Mouse (Mus musculus) right cerebral cortex, postnatal 36 days (tissue): ENCODE data around the gene Gm45213.
"Not testable (repeated sequence)": the region's sequence is repeated elsewhere in the genome, so short reads cannot be mapped to it uniquely, and the experiment has no call there.

ENCODE experiments used
- DNase-seq, 2 experiments: peaks; one replicate each; pipeline ENCODE4 v3.0.0; 2022; ENCODE audit warnings: low spot score in 2 of 2, mixed read lengths in 1 of 2

The Gm45213 gene

DNA sequence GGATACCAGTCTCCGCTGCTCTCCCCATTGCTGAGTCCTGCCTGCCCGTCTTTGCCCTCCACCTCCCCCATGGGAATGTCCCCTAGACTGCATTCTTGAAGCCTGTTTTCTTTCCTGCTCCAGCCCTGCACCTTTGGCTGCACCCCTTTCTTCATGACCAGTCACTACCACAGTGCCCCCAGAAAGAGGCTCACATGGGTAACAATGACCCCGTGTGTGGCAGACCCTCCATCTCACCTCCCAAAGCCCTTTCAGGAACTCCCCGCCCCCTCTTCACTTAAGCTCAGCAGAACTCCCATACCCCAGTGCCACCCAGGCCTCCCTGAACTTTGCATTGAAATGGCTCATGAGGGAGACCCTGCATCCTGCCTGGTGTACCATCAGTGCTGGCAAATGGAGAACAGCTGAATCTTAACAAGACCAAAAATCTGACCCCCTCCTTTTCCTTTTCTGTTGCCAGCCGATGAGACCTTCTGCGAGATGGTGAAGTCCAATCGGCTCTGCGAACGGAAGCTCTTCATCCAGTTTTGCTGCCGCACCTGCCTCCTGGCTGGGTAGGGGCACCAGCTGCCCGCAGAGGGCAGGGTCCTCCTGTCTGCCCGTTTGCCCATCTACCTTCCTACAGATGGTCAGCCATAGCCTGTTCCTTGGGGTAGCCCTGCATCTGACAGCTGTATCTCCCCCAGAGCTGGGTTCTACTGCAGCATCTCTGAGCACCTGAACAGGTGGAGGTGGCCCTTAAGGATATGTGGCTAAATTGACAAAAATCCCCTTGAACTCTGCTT, 5.2 kb downstream of the Gm45213 start:
- DNase-seq, result no peak

DNA sequence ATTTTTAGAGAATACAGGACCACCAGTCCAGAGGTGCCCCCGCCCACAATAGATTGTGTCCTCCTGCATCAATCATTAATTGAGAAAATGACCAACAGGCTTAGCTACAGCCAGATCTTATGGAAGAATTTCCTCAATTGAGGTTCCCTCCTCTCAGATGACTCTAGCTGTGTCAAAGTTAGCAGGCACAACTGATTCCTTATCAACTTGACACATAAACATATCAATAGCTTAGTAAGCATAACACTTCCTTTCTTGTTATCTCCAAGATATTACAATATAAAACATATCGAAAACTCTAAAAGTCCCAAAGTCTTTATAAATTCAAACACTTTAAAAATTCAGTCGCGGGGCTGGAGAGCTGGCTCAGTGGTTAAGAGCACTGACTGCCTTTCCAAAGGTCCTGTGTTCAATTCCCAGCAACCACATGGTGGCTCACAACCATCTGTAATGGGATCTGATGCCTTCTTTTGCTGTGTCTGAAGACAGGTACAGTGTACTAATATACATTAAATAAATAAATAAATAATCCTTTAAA, 10.6 kb downstream of the Gm45213 start:
- no peak for DNase-seq

DNA sequence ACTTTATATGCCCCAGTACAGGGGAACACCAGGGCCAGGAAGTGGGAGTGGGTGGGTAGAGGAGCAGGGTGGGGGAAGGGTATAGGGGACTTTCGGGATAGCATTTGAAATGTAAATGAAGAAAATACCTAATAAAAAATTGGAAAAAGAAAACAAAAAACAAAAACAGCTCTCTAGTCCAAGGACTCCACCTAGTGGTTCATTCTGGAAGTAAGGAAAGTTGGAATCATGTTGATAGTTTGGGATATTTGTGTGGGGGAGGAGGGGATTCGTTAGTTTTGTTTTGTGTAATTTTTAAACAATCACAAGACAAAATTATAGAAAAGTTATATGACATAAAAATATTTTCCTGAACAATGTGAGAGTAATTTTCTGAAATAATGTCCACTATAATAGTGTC, 12.0 kb downstream of the Gm45213 start:
- not testable (repeated sequence) for DNase-seq

DNA sequence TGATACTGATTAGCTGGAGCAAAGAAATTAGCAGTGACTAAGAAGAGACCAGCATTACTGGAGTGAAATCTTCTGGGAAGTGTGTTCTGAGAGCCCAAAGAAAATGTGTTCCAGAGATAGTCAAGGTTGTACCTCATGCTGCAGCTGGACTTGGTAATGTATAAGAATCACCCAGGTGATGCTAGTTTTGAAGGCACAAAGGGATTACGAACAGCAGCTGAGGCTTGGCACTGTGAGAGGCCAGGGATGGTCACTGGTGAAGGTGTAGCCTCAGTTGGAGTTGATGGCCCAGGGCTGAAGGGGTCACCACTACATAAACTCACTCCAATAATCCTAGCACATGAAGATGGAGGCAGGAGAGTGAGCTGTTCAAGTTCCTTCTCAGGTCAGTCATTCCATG, 15.3 kb downstream of the Gm45213 start, which contains the start of gene Snrpa1:
Gene Snrpa1 (plus strand): TSS at position 301 of the 400 bp plus-strand sequence.
- no peak for DNase-seq

DNA sequence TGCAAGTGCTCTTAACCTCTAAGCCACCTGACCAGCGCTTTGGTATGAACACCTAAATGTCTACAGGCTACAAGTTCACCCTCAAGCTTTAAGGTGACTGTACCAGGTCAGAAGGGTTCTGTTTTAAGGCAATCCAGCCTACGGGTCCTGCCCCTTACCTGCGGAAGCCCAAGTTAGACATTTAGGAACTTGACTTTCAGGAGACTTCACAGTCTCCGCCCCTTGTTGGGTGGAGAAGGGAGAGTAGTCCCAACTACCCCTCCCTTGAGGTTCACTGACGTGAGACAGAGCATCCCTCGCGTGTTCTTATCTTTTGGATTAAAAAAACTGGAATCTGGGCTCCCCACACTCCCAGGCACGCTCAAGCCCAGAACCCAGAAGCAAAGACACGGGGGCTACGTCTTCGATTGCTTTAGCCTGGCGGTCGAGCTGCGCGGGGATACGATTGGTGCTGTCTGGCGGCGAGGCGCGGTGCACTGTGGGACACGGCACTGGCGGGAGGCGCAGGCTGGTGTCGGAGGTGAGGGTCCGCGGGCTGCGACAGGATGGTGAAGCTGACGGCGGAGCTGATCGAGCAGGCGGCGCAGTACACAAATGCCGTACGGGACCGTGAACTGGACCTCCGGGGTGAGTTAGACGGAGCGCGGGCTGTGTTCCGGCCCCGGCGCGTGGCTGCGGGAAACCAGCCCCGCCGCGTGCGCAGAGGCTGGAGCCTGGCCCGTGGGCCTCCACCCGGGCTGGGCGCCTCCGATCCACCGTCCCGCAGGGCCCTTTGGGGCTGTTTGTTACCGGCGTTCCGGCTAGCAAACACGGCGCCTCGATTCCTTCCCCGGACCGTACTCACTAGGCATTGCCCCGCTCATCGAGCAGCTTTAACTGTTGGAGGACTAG, 16.9 kb downstream of the Gm45213 start:
- DNase-seq, result peak; percentile 77 to 85

DNA sequence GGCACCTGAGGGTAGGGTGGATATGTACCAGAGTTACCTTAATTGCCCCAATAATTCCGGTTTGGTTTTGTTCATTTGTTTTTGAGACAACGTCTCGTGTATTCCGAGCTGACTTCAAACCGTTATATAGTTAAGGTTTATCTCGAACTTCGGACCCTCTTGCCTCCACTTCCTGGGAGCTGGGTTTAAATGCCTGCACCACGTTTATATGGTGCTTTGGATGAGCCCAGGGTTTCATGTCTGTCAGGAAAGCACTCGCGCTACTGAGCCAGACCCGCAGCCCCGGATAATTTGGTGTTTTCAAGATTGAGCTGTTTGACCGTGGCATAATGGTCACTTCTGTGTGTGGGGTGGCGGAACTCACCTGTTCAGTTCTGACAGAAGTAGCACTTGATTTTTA, 17.7 kb downstream of the Gm45213 start:
- DNase-seq, result no peak

DNA sequence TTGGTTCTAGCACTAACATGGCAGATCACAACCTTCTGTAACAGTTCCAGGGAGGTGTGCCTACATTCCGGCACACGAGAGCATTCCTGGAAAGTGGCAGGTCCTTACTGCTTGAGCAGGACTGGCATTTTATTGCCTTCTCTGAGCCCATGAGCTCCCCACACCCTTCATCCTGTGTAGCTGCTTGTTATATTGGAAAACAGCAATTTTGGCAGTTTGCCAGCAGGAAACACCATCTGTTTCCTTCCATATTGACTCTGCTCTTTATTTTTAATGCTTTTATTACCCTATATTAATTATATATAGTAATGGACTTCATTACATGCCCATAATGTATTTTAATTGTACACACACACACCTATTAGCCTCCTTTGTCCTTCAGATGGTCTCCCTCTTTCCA, 33.0 kb downstream of the Gm45213 start:
- no peak for DNase-seq

DNA sequence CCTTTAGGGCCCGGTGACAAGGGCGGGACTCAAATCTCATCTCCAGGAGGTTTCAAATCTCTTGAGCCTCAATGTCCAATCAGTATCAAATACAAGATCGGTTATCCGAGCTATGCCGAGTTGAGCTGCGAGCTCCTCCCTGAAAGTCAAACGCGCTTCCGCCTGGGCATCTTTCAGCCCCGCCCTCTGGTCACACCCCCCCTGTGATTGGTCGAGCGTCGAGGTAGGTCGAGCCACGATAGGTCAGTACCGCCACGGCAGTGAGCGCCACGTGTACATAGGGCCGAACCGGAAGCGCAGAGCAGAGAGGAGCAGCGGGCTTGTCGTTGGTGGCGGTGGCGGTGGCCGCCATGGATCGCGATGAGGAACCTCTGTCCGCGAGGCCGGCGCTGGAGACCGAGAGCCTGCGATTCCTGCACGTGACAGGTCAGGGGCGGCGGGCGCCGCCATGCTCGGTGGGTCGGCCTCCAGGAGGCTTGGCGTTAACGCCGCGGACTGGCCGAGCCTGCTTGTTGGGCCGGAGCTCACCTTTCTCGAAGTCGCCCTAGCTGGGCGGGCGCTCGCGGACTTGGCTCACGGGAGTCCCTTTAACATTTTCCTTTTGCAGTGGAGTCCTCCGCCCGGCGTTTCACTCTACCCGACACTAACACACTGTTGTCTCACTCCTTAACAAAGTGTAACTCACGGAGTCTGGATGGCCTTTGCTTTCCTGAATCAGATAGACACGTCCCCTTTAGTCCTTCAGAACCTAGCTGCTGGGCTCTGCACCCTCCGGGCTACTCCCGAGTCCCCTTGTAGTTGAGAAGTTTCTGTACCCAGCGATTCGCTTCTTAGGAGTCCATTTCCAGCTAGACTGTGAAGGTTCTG, 36.2 kb downstream of the Gm45213 start, which contains the start of gene Selenos:
Gene Selenos (plus strand): TSS at position 286 of the 867 bp plus-strand sequence.
- DNase-seq, result peak; percentile 95 to 96

DNA sequence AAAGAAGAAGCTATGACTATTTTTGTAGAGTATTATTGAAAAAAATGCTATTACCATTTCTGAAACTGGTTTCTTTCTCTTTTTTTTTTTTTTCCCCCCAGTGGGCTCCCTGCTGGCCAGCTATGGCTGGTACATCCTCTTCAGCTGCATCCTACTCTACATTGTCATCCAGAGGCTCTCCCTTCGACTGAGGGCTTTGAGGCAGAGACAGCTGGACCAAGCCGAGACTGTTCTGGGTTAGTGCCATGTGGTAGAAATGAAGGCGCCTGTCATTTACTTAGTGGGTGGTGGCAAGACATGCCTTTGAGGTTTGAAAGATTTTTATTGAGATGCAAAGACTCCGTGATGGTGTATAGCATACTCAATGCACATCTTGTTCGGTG, 36.8 kb downstream of the Gm45213 start:
- no peak for DNase-seq

DNA sequence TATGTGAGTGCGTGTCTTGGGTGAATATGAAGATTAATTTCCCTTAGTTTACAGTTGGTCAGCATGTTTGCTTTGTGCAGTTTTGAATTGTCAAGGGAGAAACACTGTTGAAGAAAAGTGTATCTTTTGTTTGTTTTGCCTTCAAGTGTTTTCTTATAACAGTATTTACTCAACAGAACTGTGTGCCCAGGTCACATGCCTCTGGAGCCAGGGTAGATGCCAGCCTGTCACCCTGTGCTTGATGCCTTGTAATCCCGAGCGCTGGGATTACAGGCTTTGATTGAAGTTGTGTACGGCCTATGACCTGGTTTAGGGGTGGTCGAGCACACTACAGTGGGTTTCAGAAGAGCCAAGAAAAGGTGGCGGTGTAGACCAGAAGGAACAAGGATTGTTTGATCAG, 40.4 kb downstream of the Gm45213 start:
- no peak for DNase-seq

DNA sequence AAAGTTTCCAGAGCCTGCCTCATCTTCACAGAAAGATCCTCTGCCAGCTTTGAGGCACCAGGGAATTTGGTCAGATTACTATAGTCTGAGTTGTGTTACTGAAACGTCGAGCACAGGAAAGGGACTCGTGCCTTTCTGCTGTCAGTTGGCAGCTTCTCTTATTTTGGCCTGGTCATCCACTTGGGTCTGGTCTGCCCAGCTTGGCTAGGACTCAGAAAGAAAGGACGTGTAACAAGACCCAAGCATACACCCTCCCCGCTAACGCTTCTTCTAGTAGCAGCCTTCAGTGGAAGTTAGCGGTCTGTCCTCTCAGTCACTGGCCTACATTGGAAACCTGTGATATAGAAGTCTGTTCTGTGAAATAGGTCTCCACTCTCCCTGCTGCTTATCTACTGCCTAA, 41.1 kb downstream of the Gm45213 start:
- no peak for DNase-seq

DNA sequence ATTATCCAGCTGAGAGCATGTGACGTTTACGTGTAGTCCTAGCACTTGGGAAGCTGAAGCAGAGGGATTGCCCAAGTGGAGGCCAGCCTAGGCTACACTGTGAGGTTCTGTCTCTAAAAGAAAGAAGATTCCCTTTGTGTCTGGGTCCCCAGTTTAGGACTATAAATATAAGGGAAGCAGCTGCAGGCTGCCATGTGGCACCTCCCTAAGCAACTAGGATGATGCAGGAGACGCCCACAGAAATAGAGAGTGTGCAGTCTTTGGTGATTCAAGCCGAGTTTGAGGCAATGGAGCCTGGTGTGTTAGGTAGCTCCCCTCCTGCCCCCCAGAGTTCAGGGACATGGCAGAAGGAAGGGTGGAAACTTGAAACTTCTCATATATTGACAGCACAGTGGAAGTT, 44.2 kb downstream of the Gm45213 start:
- peak; percentile 46 to 76 for DNase-seq

DNA sequence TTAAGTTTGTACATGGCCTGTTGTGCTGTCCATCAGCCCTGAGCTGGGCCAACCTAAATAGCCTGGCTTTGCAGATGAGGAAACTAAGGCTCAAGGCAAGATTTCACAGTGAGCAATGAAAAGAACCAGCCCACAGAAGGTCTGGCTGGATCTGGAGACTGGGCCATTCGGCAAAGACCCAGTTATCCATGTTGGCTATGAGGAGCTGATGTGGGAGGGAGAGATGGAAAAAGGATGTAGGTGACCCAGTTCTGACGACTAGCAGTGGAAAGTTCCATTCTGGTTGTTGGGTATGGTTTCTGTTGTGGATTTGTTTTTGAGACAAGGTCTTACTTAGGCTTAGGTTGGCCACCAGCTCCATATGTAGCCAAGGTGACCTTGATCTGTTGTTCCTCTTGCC, 44.7 kb downstream of the Gm45213 start:
- peak in 1 of 2 experiments; percentile 41 for DNase-seq

DNA sequence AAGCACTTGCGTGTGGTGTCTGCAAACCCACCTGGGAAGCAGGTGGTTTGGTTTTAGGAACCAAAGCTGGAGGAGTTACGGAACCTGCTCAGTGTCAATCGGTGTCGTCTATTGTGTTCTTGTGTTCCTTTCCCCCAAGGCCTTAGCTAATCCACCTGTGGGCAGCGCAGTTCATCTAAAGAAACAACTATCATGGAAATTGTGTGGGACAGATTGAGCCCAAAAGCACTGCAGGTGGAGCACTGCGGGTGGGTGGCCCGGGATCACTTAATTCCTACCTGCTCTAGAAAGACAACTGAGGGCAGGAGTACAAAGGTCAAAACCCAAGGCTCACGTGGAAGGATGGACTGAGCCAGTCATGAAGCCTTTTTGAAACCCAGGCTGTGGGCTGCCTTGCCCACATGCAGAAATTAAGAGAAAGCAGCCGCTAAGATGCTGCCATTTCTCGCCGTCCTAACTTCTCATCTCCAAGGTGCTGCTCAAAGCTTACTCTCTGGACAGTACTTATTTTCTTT, 47.3 kb downstream of the Gm45213 start:
- no peak for DNase-seq

DNA sequence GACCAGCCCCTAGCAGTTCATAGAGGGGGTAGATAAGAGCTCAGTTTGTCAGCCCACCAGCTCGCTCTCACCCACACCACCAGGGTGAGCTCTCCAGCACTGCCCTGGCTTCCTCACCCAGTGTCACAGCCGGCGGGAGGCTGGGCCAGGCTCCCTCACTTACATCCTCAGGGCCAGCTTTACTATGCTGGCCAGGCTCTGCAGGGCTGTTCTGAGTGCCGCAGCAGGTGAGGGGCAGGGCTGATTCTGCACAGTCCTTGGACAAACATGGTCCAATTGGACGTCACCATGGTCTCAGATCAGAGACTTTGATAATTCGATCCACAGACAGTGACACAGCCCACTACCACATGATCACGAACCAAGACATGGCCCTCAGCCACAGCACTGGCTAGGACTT, 48.2 kb downstream of the Gm45213 start:
- no peak for DNase-seq

DNA sequence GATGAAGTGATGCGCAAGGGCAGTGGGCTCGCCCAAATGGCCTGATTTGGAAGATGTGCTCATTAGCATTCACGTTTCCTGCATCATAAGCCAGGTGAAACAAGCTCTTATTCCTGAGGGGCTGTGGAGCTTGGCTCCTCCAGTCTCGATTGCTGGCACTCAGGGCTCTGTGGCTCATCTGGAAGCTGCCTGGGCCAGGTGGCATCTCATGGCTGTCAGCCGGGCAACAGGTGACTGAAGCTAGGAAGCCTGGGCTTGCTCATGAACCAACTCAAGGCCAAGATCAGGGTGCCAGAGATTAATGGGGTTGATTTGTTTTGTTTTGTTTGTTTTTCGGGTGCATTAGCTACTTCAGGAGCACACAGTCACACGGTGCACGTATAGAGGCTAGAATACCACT, 49.3 kb downstream of the Gm45213 start:
- no peak for DNase-seq

DNA sequence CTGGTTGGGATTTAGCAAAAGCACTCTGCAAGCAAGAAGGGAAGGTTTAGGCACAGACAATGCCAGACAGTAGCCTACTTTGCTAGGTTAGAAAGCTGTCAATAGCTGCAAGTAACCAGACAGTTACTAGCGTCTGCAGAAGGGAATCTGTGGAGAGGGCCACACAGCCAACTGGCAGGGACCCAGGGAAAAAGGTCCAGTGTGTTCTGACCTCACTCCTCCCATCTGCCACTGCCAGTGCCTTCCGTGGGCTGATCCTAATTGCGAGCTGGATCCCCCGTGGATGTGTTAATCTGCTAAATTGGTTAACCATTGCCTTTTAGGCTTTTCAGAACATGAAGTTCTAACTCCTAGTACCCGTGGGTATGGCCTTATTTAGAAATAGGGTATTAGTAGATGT, 50.7 kb downstream of the Gm45213 start:
- no peak for DNase-seq

DNA sequence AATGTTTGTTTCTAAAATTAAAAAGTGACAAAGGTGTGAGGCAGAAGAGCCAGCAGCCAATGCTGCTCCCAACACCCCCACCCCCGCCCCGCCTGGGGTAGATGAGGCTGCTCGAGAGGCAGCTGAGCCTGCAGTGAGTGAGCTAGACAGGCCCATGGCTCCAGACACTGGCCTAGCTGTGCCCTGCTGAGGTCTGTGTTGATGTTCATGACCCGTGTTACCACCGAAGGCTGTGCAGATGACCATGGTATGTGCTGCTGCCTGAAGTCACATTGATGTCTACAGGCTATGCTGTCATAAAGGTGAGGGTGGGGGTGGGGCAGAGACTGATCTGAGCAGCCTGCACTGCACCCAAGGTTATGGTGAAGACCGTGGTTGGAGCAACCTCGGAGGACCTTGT, 55.4 kb downstream of the Gm45213 start:
- DNase-seq, result no peak

DNA sequence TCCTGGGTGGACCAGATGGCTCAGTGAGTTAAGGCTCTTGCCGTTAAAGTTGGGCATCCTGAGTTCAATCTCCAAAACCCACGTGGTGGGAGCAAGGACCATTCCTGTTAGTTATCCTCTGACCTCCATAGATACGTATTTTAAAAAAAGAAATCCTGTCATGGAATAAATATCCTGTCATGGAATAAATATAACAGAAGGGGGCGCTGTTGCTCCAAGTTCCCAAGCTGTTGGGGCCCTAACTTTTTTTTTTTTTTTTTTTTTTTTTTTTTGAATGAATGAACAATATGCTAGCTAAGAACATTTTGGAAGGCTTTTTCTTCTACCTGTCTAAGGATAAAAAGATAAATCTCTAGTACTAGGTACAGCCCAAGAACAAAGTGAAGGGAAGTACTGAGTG, 58.5 kb downstream of the Gm45213 start:
- no peak for DNase-seq

DNA sequence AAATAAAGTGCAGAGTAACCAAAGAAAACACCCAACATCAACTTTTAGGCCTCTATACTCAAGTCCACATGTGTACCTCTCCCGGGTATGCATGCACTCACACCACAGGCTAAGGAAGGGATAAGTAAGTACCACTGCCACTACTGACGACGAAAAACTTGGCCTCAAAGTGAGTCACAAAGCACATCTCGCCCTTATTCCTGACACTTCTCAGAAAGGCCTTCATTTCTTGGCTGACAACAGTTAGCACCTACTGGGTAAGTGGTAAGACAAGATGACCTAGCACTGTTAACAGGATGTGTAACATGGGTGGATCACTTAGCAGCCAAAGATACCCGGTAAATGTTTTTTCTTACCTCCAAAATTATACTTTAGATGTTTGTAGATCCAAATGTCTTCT, 61.1 kb downstream of the Gm45213 start:
- no peak for DNase-seq

DNA sequence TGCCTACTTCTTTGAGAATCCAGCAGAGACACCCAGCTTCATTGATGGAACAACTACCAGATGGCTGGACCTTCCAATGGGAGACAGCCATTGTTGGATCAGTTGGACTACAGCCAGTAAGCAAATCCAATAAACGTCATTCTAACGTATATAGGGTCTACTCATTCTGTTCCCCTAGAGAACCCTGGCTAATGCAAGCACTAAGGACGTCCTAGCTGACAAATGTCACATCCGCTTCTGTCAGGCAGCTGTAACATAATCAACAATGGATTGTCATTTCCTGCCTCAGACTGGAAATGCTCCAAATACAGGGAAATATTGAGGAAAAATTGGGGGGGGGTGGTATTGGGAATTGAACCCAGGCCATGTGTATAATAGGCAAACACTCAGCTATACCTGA, 62.4 kb downstream of the Gm45213 start:
- no peak for DNase-seq
